Mouse (Mus musculus): ENCODE data around the gene Arpc3. TPM values are rescaled to one million over a fixed set of nuclear protein-coding genes. Genes with fewer than 3 reads are reported as not detected.

Arpc3 gene
- polyA plus RNA-seq, 1 experiment from 2014 or later = 39.3 TPM

DNA sequence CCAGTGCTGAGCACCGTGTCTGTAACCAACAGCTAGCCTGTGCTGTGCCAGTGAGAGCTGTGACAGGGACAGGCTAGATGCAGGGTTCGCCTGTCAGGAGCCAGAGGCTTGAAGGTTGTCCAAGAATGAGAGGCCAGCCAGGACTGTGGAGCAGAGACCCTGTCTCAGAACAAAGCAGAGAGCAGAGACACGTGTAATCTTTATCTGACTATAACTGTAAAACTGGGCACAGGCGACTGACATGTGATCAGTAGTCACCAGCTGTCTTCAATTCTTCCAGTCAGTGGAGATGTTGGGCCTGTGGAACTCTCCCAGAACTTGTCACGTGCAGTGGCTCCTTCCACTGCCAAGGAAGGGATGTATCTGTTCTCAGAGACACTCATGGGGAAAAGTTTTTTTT lies 11.1 kb downstream of the Arpc3 start:
- H3K4me1 ChIP-seq (ENCODE audit: control insufficient read depth, insufficient read depth, low read length) = peaks cover 5% of the 10 kb centered on the region; the same call in 1 of the 2 replicates
- peaks cover 32% of the 10 kb centered on the region for H3K36me3 ChIP-seq (ENCODE audit: control insufficient read depth, insufficient read depth, low read length)
- no peak overlapping the region for H3K27ac ChIP-seq (ENCODE audit: low read depth, low read length)
- H3K27me3 ChIP-seq (ENCODE audit: control insufficient read depth, insufficient read depth, low read length) = no peaks in the 10 kb centered on the region
- no peak for ATAC-seq (replicated peaks; ENCODE audit: insufficient number of reproducible peaks, low FRiP score, low TSS enrichment)
- H3K9me3 ChIP-seq (replicated peaks; ENCODE audit: control insufficient read depth, low read length) = no peaks in the 10 kb centered on the region
- H3K9ac ChIP-seq (ENCODE audit: low read depth, low read length) = no peak overlapping the region
- 77% methylated on average over 5 of the region's 5 CpGs for WGBS (ENCODE audit: insufficient replicate concordance)
- no peak overlapping the region for H3K4me3 ChIP-seq (ENCODE audit: low read depth, low read length)
- no peak overlapping the region for H3K4me2 ChIP-seq

GRCm38 (mm10) chr5:122403362-122403761 lies 11.7 kb downstream of the Arpc3 start:
- 91% methylated on average over 12 of the region's 12 CpGs for WGBS (ENCODE audit: insufficient replicate concordance)
- H3K36me3 ChIP-seq (ENCODE audit: control insufficient read depth, insufficient read depth, low read length) = peaks cover 30% of the 10 kb centered on the region
- H3K4me2 ChIP-seq = no peak overlapping the region
- no peak for ATAC-seq (replicated peaks; ENCODE audit: insufficient number of reproducible peaks, low FRiP score, low TSS enrichment)
- H3K9ac ChIP-seq (ENCODE audit: low read depth, low read length) = no peak overlapping the region
- no peaks in the 10 kb centered on the region for H3K9me3 ChIP-seq (replicated peaks; ENCODE audit: control insufficient read depth, low read length)
- H3K27ac ChIP-seq (ENCODE audit: low read depth, low read length) = no peak overlapping the region
- H3K27me3 ChIP-seq (ENCODE audit: control insufficient read depth, insufficient read depth, low read length) = no peaks in the 10 kb centered on the region
- no peak overlapping the region for H3K4me3 ChIP-seq (ENCODE audit: low read depth, low read length)
- H3K4me1 ChIP-seq (ENCODE audit: control insufficient read depth, insufficient read depth, low read length) = peaks cover 5% of the 10 kb centered on the region; the same call in 1 of the 2 replicates

DNA sequence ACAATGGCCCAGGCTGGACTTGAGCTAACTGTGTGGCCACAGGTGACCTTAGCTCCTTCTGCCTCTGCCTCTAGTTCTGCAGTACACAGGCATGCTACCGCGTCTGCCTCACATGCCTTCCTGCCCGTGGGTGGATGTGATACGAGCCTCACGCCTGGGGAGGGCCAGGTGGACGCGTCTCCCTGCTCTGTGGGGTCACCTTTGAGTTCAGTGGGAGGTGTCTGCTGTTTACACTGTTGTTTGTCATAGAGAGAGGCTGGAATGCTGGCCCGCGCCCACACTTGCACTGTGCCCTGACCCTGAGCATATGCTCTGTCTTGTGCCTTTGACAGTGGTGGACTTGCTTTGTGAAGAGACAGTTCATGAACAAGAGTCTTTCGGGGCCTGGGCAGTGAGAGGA lies 13.9 kb downstream of the Arpc3 start:
- H3K27ac ChIP-seq (ENCODE audit: low read depth, low read length) = no peak overlapping the region
- 96% methylated on average over 10 of the region's 10 CpGs for WGBS (ENCODE audit: insufficient replicate concordance)
- H3K27me3 ChIP-seq (ENCODE audit: control insufficient read depth, insufficient read depth, low read length) = no peaks in the 10 kb centered on the region
- peaks cover 36% of the 10 kb centered on the region for H3K36me3 ChIP-seq (ENCODE audit: control insufficient read depth, insufficient read depth, low read length)
- no peak overlapping the region for H3K4me2 ChIP-seq
- no peaks in the 10 kb centered on the region for H3K9me3 ChIP-seq (replicated peaks; ENCODE audit: control insufficient read depth, low read length)
- no peak for ATAC-seq (replicated peaks; ENCODE audit: insufficient number of reproducible peaks, low FRiP score, low TSS enrichment)
- peaks cover 3% of the 10 kb centered on the region; the same call in 1 of the 2 replicates for H3K4me1 ChIP-seq (ENCODE audit: control insufficient read depth, insufficient read depth, low read length)
- no peak overlapping the region for H3K9ac ChIP-seq (ENCODE audit: low read depth, low read length)
- H3K4me3 ChIP-seq (ENCODE audit: low read depth, low read length) = no peak overlapping the region

GRCm38 (mm10) chr5:122409692-122410645 lies 18.3 kb downstream of the Arpc3 start:
- Histone ChIP-seq H3K4me2 (no peak overlapping the region), H3K9ac (ENCODE audit: low read depth, low read length) (no peak overlapping the region), H3K9me3 (replicated peaks; ENCODE audit: control insufficient read depth, low read length) (no peaks in the 10 kb centered on the region), H3K27me3 (ENCODE audit: control insufficient read depth, insufficient read depth, low read length) (no peaks in the 10 kb centered on the region), H3K4me1 (ENCODE audit: control insufficient read depth, insufficient read depth, low read length) (no peaks in the 10 kb centered on the region), H3K36me3 (ENCODE audit: control insufficient read depth, insufficient read depth, low read length) (peaks cover 23% of the 10 kb centered on the region), H3K4me3 (ENCODE audit: low read depth, low read length) (no peak overlapping the region), H3K27ac (ENCODE audit: low read depth, low read length) (no peak overlapping the region)
- 82% methylated on average over 19 of the region's 19 CpGs for WGBS (ENCODE audit: insufficient replicate concordance)
- ATAC-seq (replicated peaks; ENCODE audit: insufficient number of reproducible peaks, low FRiP score, low TSS enrichment) = 0 out of 2 replicates have a peak, but pooled peaks have one; percentile 26

- no peak overlapping the region for H3K4me3 ChIP-seq (ENCODE audit: low read depth, low read length)
- no peak overlapping the region for H3K27ac ChIP-seq (ENCODE audit: low read depth, low read length)
- H3K9ac ChIP-seq (ENCODE audit: low read depth, low read length) = no peak overlapping the region
- H3K4me1 ChIP-seq (ENCODE audit: control insufficient read depth, insufficient read depth, low read length) = no peaks in the 10 kb centered on the region
- 79% methylated on average over 5 of the region's 5 CpGs for WGBS (ENCODE audit: insufficient replicate concordance)
- no peak overlapping the region for H3K4me2 ChIP-seq
- ATAC-seq (replicated peaks; ENCODE audit: insufficient number of reproducible peaks, low FRiP score, low TSS enrichment) = no peak
- peaks cover 9% of the 10 kb centered on the region for H3K36me3 ChIP-seq (ENCODE audit: control insufficient read depth, insufficient read depth, low read length)
- H3K27me3 ChIP-seq (ENCODE audit: control insufficient read depth, insufficient read depth, low read length) = no peaks in the 10 kb centered on the region
- H3K9me3 ChIP-seq (replicated peaks; ENCODE audit: control insufficient read depth, low read length) = no peaks in the 10 kb centered on the region
Measured at GRCm38 (mm10) chr5:122411892-122412291, 20.2 kb downstream of the Arpc3 start.

GRCm38 (mm10) chr5:122412826-122413225 lies 21.1 kb downstream of the Arpc3 start:
- no peak overlapping the region for H3K27ac ChIP-seq (ENCODE audit: low read depth, low read length)
- no peaks in the 10 kb centered on the region for H3K27me3 ChIP-seq (ENCODE audit: control insufficient read depth, insufficient read depth, low read length)
- H3K36me3 ChIP-seq (ENCODE audit: control insufficient read depth, insufficient read depth, low read length) = peaks cover 7% of the 10 kb centered on the region; the same call in 1 of the 2 replicates
- H3K4me3 ChIP-seq (ENCODE audit: low read depth, low read length) = no peak overlapping the region
- no peak overlapping the region for H3K4me2 ChIP-seq
- H3K9ac ChIP-seq (ENCODE audit: low read depth, low read length) = no peak overlapping the region
- H3K9me3 ChIP-seq (replicated peaks; ENCODE audit: control insufficient read depth, low read length) = no peaks in the 10 kb centered on the region
- no peak for ATAC-seq (replicated peaks; ENCODE audit: insufficient number of reproducible peaks, low FRiP score, low TSS enrichment)
- no peaks in the 10 kb centered on the region for H3K4me1 ChIP-seq (ENCODE audit: control insufficient read depth, insufficient read depth, low read length)
- 60% methylated on average over 6 of the region's 6 CpGs for WGBS (ENCODE audit: insufficient replicate concordance)

- Histone ChIP-seq H3K4me2 (no peak overlapping the region), H3K9me3 (replicated peaks; ENCODE audit: control insufficient read depth, low read length) (no peaks in the 10 kb centered on the region), H3K9ac (ENCODE audit: low read depth, low read length) (no peak overlapping the region), H3K27ac (ENCODE audit: low read depth, low read length) (no peak overlapping the region), H3K4me1 (ENCODE audit: control insufficient read depth, insufficient read depth, low read length) (no peaks in the 10 kb centered on the region), H3K36me3 (ENCODE audit: control insufficient read depth, insufficient read depth, low read length) (peaks cover 7% of the 10 kb centered on the region; the same call in 1 of the 2 replicates), H3K27me3 (ENCODE audit: control insufficient read depth, insufficient read depth, low read length) (no peaks in the 10 kb centered on the region), H3K4me3 (ENCODE audit: low read depth, low read length) (no peak overlapping the region)
- 93% methylated on average over 5 of the region's 5 CpGs for WGBS (ENCODE audit: insufficient replicate concordance)
- no peak for ATAC-seq (replicated peaks; ENCODE audit: insufficient number of reproducible peaks, low FRiP score, low TSS enrichment)
Measured at GRCm38 (mm10) chr5:122414351-122414750, 22.7 kb downstream of the Arpc3 start.

- Histone ChIP-seq H3K4me2 (no peak overlapping the region), H3K4me1 (ENCODE audit: control insufficient read depth, insufficient read depth, low read length) (no peaks in the 10 kb centered on the region), H3K36me3 (ENCODE audit: control insufficient read depth, insufficient read depth, low read length) (0 out of 2 replicates have a peak, but pooled peaks cover 1% of the 10 kb centered on the region), H3K27ac (ENCODE audit: low read depth, low read length) (no peak overlapping the region), H3K27me3 (ENCODE audit: control insufficient read depth, insufficient read depth, low read length) (no peaks in the 10 kb centered on the region), H3K4me3 (ENCODE audit: low read depth, low read length) (no peak overlapping the region), H3K9ac (ENCODE audit: low read depth, low read length) (no peak overlapping the region), H3K9me3 (replicated peaks; ENCODE audit: control insufficient read depth, low read length) (no peaks in the 10 kb centered on the region)
- WGBS (ENCODE audit: insufficient replicate concordance) = 81% methylated on average over 12 of the region's 12 CpGs
- ATAC-seq (replicated peaks; ENCODE audit: insufficient number of reproducible peaks, low FRiP score, low TSS enrichment) = no peak
Measured at GRCm38 (mm10) chr5:122415465-122415864, 23.8 kb downstream of the Arpc3 start.
